Mouse (Mus musculus): ENCODE measurements at regions not wholly inside any gene's neighbourhood (a gene's known extent, or its start where the extent isn't known, plus 50 kb on each side); places are given as distances from the start of the nearest gene placed in this dataset.

DNA sequence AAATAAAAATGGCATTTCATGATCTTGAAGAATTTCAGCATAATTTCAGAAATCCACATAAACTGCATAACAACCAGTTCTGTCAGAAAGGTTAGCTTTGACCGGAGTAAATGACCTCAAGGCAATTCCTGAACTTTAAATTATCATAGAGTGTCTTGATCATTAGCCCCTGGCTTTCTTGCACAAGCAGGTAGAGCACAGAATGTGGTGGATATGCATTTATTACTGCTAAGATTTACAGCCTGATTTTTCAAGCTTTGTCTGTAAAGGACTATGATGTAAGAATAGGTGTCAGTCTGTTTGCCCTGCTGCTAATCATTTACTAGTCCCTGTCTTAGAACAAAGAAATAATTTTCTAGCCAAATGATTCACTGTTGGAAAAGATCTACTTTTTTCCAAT, 347.3 kb downstream of the Ppp1r3a start:
- no peak for TF ChIP-seq CTCF (IDR thresholded peaks at IDR 0.05)

GRCm38 (mm10) chr6:14358280-14358679, 396.8 kb downstream of the Ppp1r3a start:
- DNase-seq (ENCODE audit: low read depth, low spot score) (no peak), ATAC-seq (no peak)
- CTCF ChIA-PET = no interaction called here

More for the DNA sequence above, 347.3 kb downstream of the Ppp1r3a start:
- DNase-seq (ENCODE audit: low read depth, low spot score) (no peak), ATAC-seq (no peak)
- in situ Hi-C loops (cut with MboI; ENCODE audit: low pct_unique_long_range_greater_than_20kb) = no loop called here
- H3K27me3 ChIP-seq = no peaks in the 10 kb centered on the region
- ChIA-PET CTCF (interaction anchor here (0.6 kb wide), 1 partner anchor 73 kb away, joined by 3 read pairs; no protein-coding TSS in a partner anchor), POLR2A (interaction anchor here (0.6 kb wide), 1 partner anchor 234 kb away, joined by 3 read pairs; no protein-coding TSS in a partner anchor)

More at GRCm38 (mm10) chr6:14358280-14358679, 396.8 kb downstream of the Ppp1r3a start:
- H3K27me3 ChIP-seq = no peaks in the 10 kb centered on the region
- in situ Hi-C loops (cut with MboI; ENCODE audit: low pct_unique_long_range_greater_than_20kb) = no loop called here
- POLR2A ChIA-PET = interaction anchor here (0.6 kb wide), 1 partner anchor 390 kb away, joined by 6 read pairs; no protein-coding TSS in a partner anchor
- no peak for TF ChIP-seq CTCF (IDR thresholded peaks at IDR 0.05)

Data from Patski (cell line).